Comparison of ENCODE assay signal across 24 mouse cellular contexts in genomic region chr7:31086175-31086755, GRCm38 (mm10). TPM values are rescaled to one million over a fixed set of nuclear protein-coding genes. Genes with fewer than 3 reads are reported as not detected.
A peak's percentile ranks its signal among the peaks of the same experiment; 100 is the strongest.
DNase-seq lines count a peak whose midpoint lies in the region; ATAC-seq lines count a peak whose summit lies in the region.
"Had no signal": no experiment of that assay in that cellular context is flagged by ENCODE, and none has a peak within 500 bp of the region (broad histone marks: within the 10 kb centered on the region; RNA-seq: fewer than 3 reads in every experiment).

No protein-coding gene starts in this region.

- no peaks in the 10 kb centered on the region for H3K27me3 ChIP-seq in embryonic facial prominence, embryonic 13.5 days
- H3K27me3 ChIP-seq in megakaryocyte, embryonic 14.5 days (replicated peaks) = peaks cover 53% of the 10 kb centered on the region
- H3K27me3 ChIP-seq: embryonic facial prominence, embryonic 12.5 days; hindbrain, embryonic 12.5 days; intestine, embryonic 15.5 days had no signal

- no peak overlapping the region for H3K9ac ChIP-seq in embryonic facial prominence, embryonic 13.5 days
- H3K9ac ChIP-seq: embryonic facial prominence, embryonic 12.5 days; hindbrain, embryonic 12.5 days; intestine, embryonic 15.5 days had no signal

- WGBS in embryonic facial prominence, embryonic 13.5 days = 91% methylated on average over 9 of the region's 9 CpGs

- H3K27ac ChIP-seq in embryonic facial prominence, embryonic 13.5 days = 0 out of 2 replicates have a peak overlapping the region, but pooled peaks have one; percentile 80
- H3K27ac ChIP-seq: embryonic facial prominence, embryonic 12.5 days; intestine, embryonic 15.5 days had no signal

- no peak overlapping the region for H3K4me2 ChIP-seq in embryonic facial prominence, embryonic 13.5 days
- H3K4me2 ChIP-seq: embryonic facial prominence, embryonic 12.5 days; hindbrain, embryonic 12.5 days; intestine, embryonic 15.5 days had no signal

- H3K36me3 ChIP-seq in embryonic facial prominence, embryonic 13.5 days = no peaks in the 10 kb centered on the region
- H3K36me3 ChIP-seq in megakaryocyte, embryonic 14.5 days (replicated peaks; ENCODE audit: low read length) = no peaks in the 10 kb centered on the region
- H3K36me3 ChIP-seq: embryonic facial prominence, embryonic 12.5 days; hindbrain, embryonic 12.5 days; intestine, embryonic 15.5 days had no signal

- intact Hi-C loops in heart, postnatal 14 days (cut with DNase I) = no loop called here

- peak; percentile 91 for DNase-seq in heart, adult 11 months
- no peak for DNase-seq in heart, postnatal 14 days
- peak; percentile 50 for DNase-seq in CD4-positive helper T cell, adult 2 months (ENCODE audit: low read depth, low spot score)
- no peak for DNase-seq in right cerebral cortex, postnatal 4 days
- no peak for DNase-seq in gastrocnemius, adult 18-20 months (ENCODE audit: low spot score)
- DNase-seq: adrenal gland, adult 2 months; cerebellum, adult 8-10 months; gastrocnemius, postnatal 10 days; kidney, adult 9 months; kidney, postnatal 4 days; liver; thymus, postnatal 14 days had no signal

- no peak overlapping the region for H3K4me3 ChIP-seq in embryonic facial prominence, embryonic 13.5 days
- peak overlapping the region; percentile 35 for H3K4me3 ChIP-seq in megakaryocyte, embryonic 14.5 days (replicated peaks)
- H3K4me3 ChIP-seq: embryonic facial prominence, embryonic 12.5 days; hindbrain, embryonic 12.5 days; intestine, embryonic 15.5 days had no signal

- no peak for ATAC-seq in embryonic facial prominence, embryonic 13.5 days (ENCODE audit: insufficient number of reproducible peaks, insufficient read depth, low FRiP score, low TSS enrichment, low read depth)
- no peak for ATAC-seq in activated CD4-positive, CD25-positive, alpha-beta regulatory T cell, adult 4 months
- ATAC-seq: intestine, embryonic 15.5 days; lung, postnatal 0 days had no signal

- H3K4me1 ChIP-seq in embryonic facial prominence, embryonic 13.5 days = peaks cover 29% of the 10 kb centered on the region
- peaks cover 31% of the 10 kb centered on the region for H3K4me1 ChIP-seq in megakaryocyte, embryonic 14.5 days

- H3K9me3 ChIP-seq in embryonic facial prominence, embryonic 13.5 days = no peaks in the 10 kb centered on the region
- peaks cover 9% of the 10 kb centered on the region for H3K9me3 ChIP-seq in megakaryocyte, embryonic 14.5 days
- H3K9me3 ChIP-seq: embryonic facial prominence, embryonic 12.5 days; intestine, embryonic 15.5 days had no signal

RNA-seq across cellular contexts. Expression of gene Fxyd3, which starts 9.8 kb away (rescaled TPM):
- total RNA-seq in heart, postnatal 14 days (2021) = 1 to 10 TPM; 2.7 to 5.2 TPM
- 55.9 and 59.6 TPM in 2 replicates for polyA plus RNA-seq in embryonic facial prominence, embryonic 13.5 days (2015; fragmentation: Nextera tagmentation; extraction: Ambion mirVana)
- not detected in 2 replicates for polyA plus RNA-seq in megakaryocyte, embryonic 14.5 days (2012; ENCODE audit: insufficient read depth, low replicate concordance)
- not detected for polyA plus RNA-seq in activated CD4-positive, CD25-positive, alpha-beta regulatory T cell, adult 4 months (2017; shearing (Covaris generic))
- 1 to 10 TPM in 1 of 2 experiments, under 1 TPM in 1; 1.00 to 1.6 TPM for total RNA-seq in gastrocnemius, adult 18-20 months (2021)
- total RNA-seq: common myeloid progenitor, adult 5-6 weeks; layer of hippocampus, postnatal 25 days; left cerebral cortex, postnatal 14 days; megakaryocyte progenitor cell, adult 5-6 weeks had no signal
- polyA plus RNA-seq: neural tube, embryonic 14.5 days had no signal

RNA-seq across cellular contexts. Expression of gene Lgi4, which starts 27.1 kb away (rescaled TPM):
- 1 to 10 TPM; 2.8 to 3.5 TPM for total RNA-seq in heart, postnatal 14 days (2021)
- polyA plus RNA-seq in embryonic facial prominence, embryonic 13.5 days (2015; fragmentation: Nextera tagmentation; extraction: Ambion mirVana) = 1.3 and 1.7 TPM in 2 replicates
- polyA plus RNA-seq in megakaryocyte, embryonic 14.5 days (2012; ENCODE audit: insufficient read depth, low replicate concordance) = 0.23 and 0.67 TPM in 2 replicates
- under 1 TPM in 1 of 2 experiments, not detected in 1; 0.19 TPM for polyA plus RNA-seq in activated CD4-positive, CD25-positive, alpha-beta regulatory T cell, adult 4 months (2017; shearing (Covaris generic))
- total RNA-seq in gastrocnemius, adult 18-20 months (2021) = 1 to 10 TPM; 1.7 to 3.5 TPM
- total RNA-seq: common myeloid progenitor, adult 5-6 weeks had no signal
- polyA plus RNA-seq: neural tube, embryonic 14.5 days had no signal

RNA-seq across cellular contexts. Expression of gene Hpn, which starts 28.8 kb away (rescaled TPM):
- total RNA-seq in heart, postnatal 14 days (2021) = 1 to 10 TPM; 2.1 to 2.3 TPM
- polyA plus RNA-seq in embryonic facial prominence, embryonic 13.5 days (2015; fragmentation: Nextera tagmentation; extraction: Ambion mirVana) = 5.6 and 6.4 TPM in 2 replicates
- 1.8 TPM in 1 of 2 replicates, not detected in the other for polyA plus RNA-seq in megakaryocyte, embryonic 14.5 days (2012; ENCODE audit: insufficient read depth, low replicate concordance)
- polyA plus RNA-seq in activated CD4-positive, CD25-positive, alpha-beta regulatory T cell, adult 4 months (2017; shearing (Covaris generic)) = 1 to 10 TPM; 4.3 to 5.6 TPM
- 10 to 100 TPM; 15.0 to 20.7 TPM for total RNA-seq in gastrocnemius, adult 18-20 months (2021)

RNA-seq across cellular contexts. Expression of gene Fxyd1, which starts 29.3 kb away (rescaled TPM):
- total RNA-seq in heart, postnatal 14 days (2021) = 100 to 1,000 TPM; 712 to 747 TPM
- 50.0 and 59.2 TPM in 2 replicates for polyA plus RNA-seq in embryonic facial prominence, embryonic 13.5 days (2015; fragmentation: Nextera tagmentation; extraction: Ambion mirVana)
- polyA plus RNA-seq in megakaryocyte, embryonic 14.5 days (2012; ENCODE audit: insufficient read depth, low replicate concordance) = not detected in 2 replicates
- polyA plus RNA-seq in activated CD4-positive, CD25-positive, alpha-beta regulatory T cell, adult 4 months (2017; shearing (Covaris generic)) = not detected
- 1,000 to 10,000 TPM in 1 of 2 experiments, 100 to 1,000 TPM in 1; 983 to 1,012 TPM for total RNA-seq in gastrocnemius, adult 18-20 months (2021)
- total RNA-seq: megakaryocyte progenitor cell, adult 5-6 weeks had no signal

RNA-seq across cellular contexts. Expression of gene Fxyd7, which starts 35.0 kb away (rescaled TPM):
- 1 to 10 TPM; 1.1 to 1.3 TPM for total RNA-seq in heart, postnatal 14 days (2021)
- polyA plus RNA-seq in embryonic facial prominence, embryonic 13.5 days (2015; fragmentation: Nextera tagmentation; extraction: Ambion mirVana) = 18.3 and 23.1 TPM in 2 replicates
- 1.0 TPM in 1 of 2 replicates, not detected in the other for polyA plus RNA-seq in megakaryocyte, embryonic 14.5 days (2012; ENCODE audit: insufficient read depth, low replicate concordance)
- not detected for polyA plus RNA-seq in activated CD4-positive, CD25-positive, alpha-beta regulatory T cell, adult 4 months (2017; shearing (Covaris generic))
- 1 to 10 TPM in 1 of 2 experiments, under 1 TPM in 1; 0.94 to 1.2 TPM for total RNA-seq in gastrocnemius, adult 18-20 months (2021)
- total RNA-seq: common myeloid progenitor, adult 5-6 weeks; megakaryocyte progenitor cell, adult 5-6 weeks had no signal

Comparison
In these comparisons a context has a peak if more than half of its experiments do, and no peak if none do; other contexts are left out.
1. DNase-seq: peak in heart, adult 11 months (single experiment) and CD4-positive helper T cell, adult 2 months (single experiment); none in heart, postnatal 14 days (0 of 2), right cerebral cortex, postnatal 4 days (single experiment) and gastrocnemius, adult 18-20 months (single experiment).
2. RNA of gene Fxyd3, which starts 9.8 kb away (polyA plus RNA-seq): 55.9 to 59.6 TPM in embryonic facial prominence, embryonic 13.5 days; not detected in activated CD4-positive, CD25-positive, alpha-beta regulatory T cell, adult 4 months and not detected in megakaryocyte, embryonic 14.5 days; every median in the first group is over 10 times any median in the second.